Mouse (Mus musculus) kidney, adult 2 months (tissue): ENCODE measurements at regions not wholly inside any gene's neighbourhood (a gene's known extent, or its start where the extent isn't known, plus 50 kb on each side); places are given as distances from the start of the nearest gene placed in this dataset.

ENCODE experiments used
- CTCF ChIP-seq: fragments of 200-500 bp; conservative IDR thresholded peaks from 2 replicates; pipeline ENCODE4 v1.5.1; 2011; ENCODE audit warnings: low read depth, mild to moderate bottlenecking, control low read depth, low read length, moderate library complexity, mixed read lengths; ENCODE audit not compliant: insufficient read depth, insufficient read length
- POLR2A ChIP-seq: fragments of 200-500 bp; IDR thresholded peaks from one replicate; pipeline ENCODE4 v1.6.1; 2011; ENCODE audit warnings: low read depth, low read length, control low read depth

- no peak for TF ChIP-seq CTCF
- no peak for TF ChIP-seq POLR2A
Measured at GRCm38 (mm10) chr4:153204764-153205163, 277.8 kb downstream of the Ajap1 start.
